Mouse (Mus musculus) midbrain, embryonic 10.5 days (tissue): ENCODE results near the gene Tbrg4. TPM values are rescaled to one million over a fixed set of nuclear protein-coding genes. Genes with fewer than 3 reads are reported as not detected.

Source experiments
- DNase-seq: peaks from one replicate; pipeline ENCODE4 v3.0.0-alpha.2; 2017; ENCODE audit warnings: low spot score
- H3K27ac ChIP-seq: fragments of 300-500 bp; sonication (generic); replicated peaks from 2 replicates; pipeline ENCODE4 v1.5.1; 2016; ENCODE audit warnings: mild to moderate bottlenecking
- H3K27me3 ChIP-seq: fragments of 300-500 bp; sonication (generic); 2 replicates; pipeline ENCODE4 v1.6.1; 2016; ENCODE audit warnings: low read depth, mild to moderate bottlenecking; ENCODE audit not compliant: poor library complexity, severe bottlenecking
- H3K36me3 ChIP-seq: fragments of 300-500 bp; sonication (generic); 2 replicates; pipeline ENCODE4 v1.6.1; 2016; ENCODE audit warnings: mild to moderate bottlenecking, moderate library complexity
- H3K4me1 ChIP-seq: fragments of 300-500 bp; sonication (generic); 2 replicates; pipeline ENCODE4 v1.6.1; 2016
- H3K4me3 ChIP-seq: fragments of 300-500 bp; sonication (generic); 2 replicates; pipeline ENCODE4 v1.5.1; 2016; ENCODE audit warnings: mild to moderate bottlenecking, moderate library complexity
- H3K9me3 ChIP-seq: fragments of 300-500 bp; sonication (generic); replicated peaks from 2 replicates; pipeline ENCODE4 v1.6.1; 2016; ENCODE audit warnings: mild to moderate bottlenecking
- WGBS: fragments of 180-500 bp; shearing (Covaris S2); methylation state at CpG from one replicate; pipeline ENCODE4 v1.1.7; 2016; 5-methylcytosine and 5-hydroxymethylcytosine counted together
- polyA plus RNA-seq: library from polyadenylated mRNA; unstranded; fragments of >200 nt; fragmentation: Nextera tagmentation; extraction: Ambion mirVana; gene quantifications from 2 replicates; pipeline ENCODE4 v1.2.1, GENCODE M21; 2016

Gene Tbrg4
- polyA plus RNA-seq, 1 experiment from 2014 or later, result 70.5 TPM

GRCm38 (mm10) chr11:6605491-6606399 is 20.1 kb downstream of the Tbrg4 start, which contains the start of gene Nacad:
TSS of gene Nacad (minus strand) at chr11:6606053.
- Histone ChIP-seq H3K36me3 (peaks cover 22% of the 10 kb centered on the region), H3K4me1 (peaks cover 53% of the 10 kb centered on the region), H3K4me3 (peak within 1 kb of the TSS; percentile 60), H3K9me3 (no peaks in the 10 kb centered on the region), H3K27ac (peak within 1 kb of the TSS; percentile 81), H3K27me3 (peaks cover 40% of the 10 kb centered on the region)
- 4% methylated on average over 41 of the region's 41 CpGs for WGBS
- peak; percentile 80 for DNase-seq

- WGBS, result 16% methylated on average over 13 of the region's 13 CpGs
- DNase-seq, result no peak
- Histone ChIP-seq H3K27me3 (peaks cover 40% of the 10 kb centered on the region), H3K36me3 (peaks cover 21% of the 10 kb centered on the region; the same call in 1 of the 2 replicates), H3K9me3 (no peaks in the 10 kb centered on the region), H3K4me1 (peaks cover 60% of the 10 kb centered on the region), H3K27ac (peak overlapping the region; percentile 81), H3K4me3 (peak overlapping the region; percentile 60)
These were observed 20.8 kb downstream of the Tbrg4 start for GRCm38 (mm10) chr11:6605021-6605481.

- Histone ChIP-seq H3K4me1 (peaks cover 65% of the 10 kb centered on the region), H3K4me3 (peak overlapping the region; percentile 60), H3K9me3 (no peaks in the 10 kb centered on the region), H3K27me3 (peaks cover 40% of the 10 kb centered on the region), H3K36me3 (peaks cover 20% of the 10 kb centered on the region; the same call in 1 of the 2 replicates), H3K27ac (peak overlapping the region; percentile 81)
- no peak for DNase-seq
These were observed 21.3 kb downstream of the Tbrg4 start for GRCm38 (mm10) chr11:6604604-6604936.

GRCm38 (mm10) chr11:6603887-6604603 is 21.8 kb downstream of the Tbrg4 start:
- no peak for DNase-seq
- no peaks in the 10 kb centered on the region for H3K9me3 ChIP-seq
- peaks cover 70% of the 10 kb centered on the region for H3K4me1 ChIP-seq
- H3K27ac ChIP-seq, result peak overlapping the region; percentile 81; the same call in 1 of the 2 replicates
- peaks cover 40% of the 10 kb centered on the region for H3K27me3 ChIP-seq
- peaks cover 20% of the 10 kb centered on the region; the same call in 1 of the 2 replicates for H3K36me3 ChIP-seq
- H3K4me3 ChIP-seq, result peak overlapping the region; percentile 60
- WGBS, result 39% methylated on average over 12 of the region's 12 CpGs

- DNase-seq, result no peak
- peaks cover 40% of the 10 kb centered on the region for H3K27me3 ChIP-seq
- H3K27ac ChIP-seq, result no peak overlapping the region
- 85% methylated on average over 9 of the region's 9 CpGs for WGBS
- H3K36me3 ChIP-seq, result peaks cover 22% of the 10 kb centered on the region
- no peaks in the 10 kb centered on the region for H3K9me3 ChIP-seq
- H3K4me3 ChIP-seq, result peak overlapping the region; percentile 60; the same call in 1 of the 2 replicates
- peaks cover 78% of the 10 kb centered on the region for H3K4me1 ChIP-seq
These were observed 22.6 kb downstream of the Tbrg4 start for GRCm38 (mm10) chr11:6603224-6603623.

GRCm38 (mm10) chr11:6602662-6603061 is 23.2 kb downstream of the Tbrg4 start:
- H3K4me3 ChIP-seq, result 0 out of 2 replicates have a peak overlapping the region, but pooled peaks have one; percentile 10
- H3K27me3 ChIP-seq, result peaks cover 40% of the 10 kb centered on the region
- no peaks in the 10 kb centered on the region for H3K9me3 ChIP-seq
- no peak overlapping the region for H3K27ac ChIP-seq
- 84% methylated on average over 9 of the region's 9 CpGs for WGBS
- DNase-seq, result no peak
- peaks cover 84% of the 10 kb centered on the region for H3K4me1 ChIP-seq
- H3K36me3 ChIP-seq, result peaks cover 28% of the 10 kb centered on the region

GRCm38 (mm10) chr11:6601649-6602480 is 24.0 kb downstream of the Tbrg4 start:
- WGBS, result 86% methylated on average over 20 of the region's 20 CpGs
- peaks cover 88% of the 10 kb centered on the region for H3K4me1 ChIP-seq
- peaks cover 40% of the 10 kb centered on the region for H3K27me3 ChIP-seq

GRCm38 (mm10) chr11:6600284-6600944 is 25.5 kb downstream of the Tbrg4 start:
- DNase-seq, result no peak
- Histone ChIP-seq H3K4me1 (peaks cover 74% of the 10 kb centered on the region), H3K36me3 (peaks cover 50% of the 10 kb centered on the region), H3K27ac (0 out of 2 replicates have a peak overlapping the region, but pooled peaks have one; percentile 76), H3K27me3 (peaks cover 25% of the 10 kb centered on the region), H3K9me3 (no peaks in the 10 kb centered on the region), H3K4me3 (no peak overlapping the region)
- WGBS, result 87% methylated on average over 8 of the region's 8 CpGs

More at GRCm38 (mm10) chr11:6601649-6602480, 24.0 kb downstream of the Tbrg4 start:
- H3K9me3 ChIP-seq, result no peaks in the 10 kb centered on the region
- DNase-seq, result no peak
- peaks cover 36% of the 10 kb centered on the region for H3K36me3 ChIP-seq
- no peak overlapping the region for H3K4me3 ChIP-seq
- 0 out of 2 replicates have a peak overlapping the region, but pooled peaks have one; percentile 6 for H3K27ac ChIP-seq

- WGBS, result 82% methylated on average over 6 of the region's 6 CpGs
- Histone ChIP-seq H3K4me3 (peak overlapping the region; percentile 41; the same call in 1 of the 2 replicates), H3K27me3 (peaks cover 19% of the 10 kb centered on the region), H3K27ac (peak overlapping the region; percentile 76), H3K4me1 (peaks cover 68% of the 10 kb centered on the region), H3K9me3 (no peaks in the 10 kb centered on the region), H3K36me3 (peaks cover 56% of the 10 kb centered on the region)
- no peak for DNase-seq
These were observed 26.0 kb downstream of the Tbrg4 start for GRCm38 (mm10) chr11:6599831-6600230.

- peak; percentile 54 for DNase-seq
- no peaks in the 10 kb centered on the region for H3K9me3 ChIP-seq
- H3K36me3 ChIP-seq, result peaks cover 63% of the 10 kb centered on the region
- peaks cover 12% of the 10 kb centered on the region for H3K27me3 ChIP-seq
- H3K4me3 ChIP-seq, result peak overlapping the region; percentile 41
- 16% methylated on average over 27 of the region's 27 CpGs for WGBS
- H3K27ac ChIP-seq, result peak overlapping the region; percentile 76
- H3K4me1 ChIP-seq, result peaks cover 61% of the 10 kb centered on the region
These were observed 26.7 kb downstream of the Tbrg4 start for GRCm38 (mm10) chr11:6599011-6599681.

- Histone ChIP-seq H3K4me3 (peak overlapping the region; percentile 41), H3K27ac (peak overlapping the region; percentile 76), H3K27me3 (peaks cover 4% of the 10 kb centered on the region), H3K36me3 (peaks cover 71% of the 10 kb centered on the region), H3K4me1 (peaks cover 53% of the 10 kb centered on the region), H3K9me3 (no peaks in the 10 kb centered on the region)
- DNase-seq, result no peak
- WGBS, result 55% methylated on average over 19 of the region's 19 CpGs
These were observed 27.5 kb downstream of the Tbrg4 start for GRCm38 (mm10) chr11:6598191-6598889.
